Mouse (Mus musculus): ENCODE results near the gene Olfr31.

- no peak for TF ChIP-seq GATA1 (IDR thresholded peaks at IDR 0.05; ENCODE audit: borderline replicate concordance, low read length)
- TF ChIP-seq FLI1 (IDR thresholded peaks at IDR 0.05; ENCODE audit: low read length) = no peak
Observed at GRCm38 (mm10) chr14:14345113-14345871, 22.7 kb downstream of the Olfr31 start.
